Mouse (Mus musculus) MEL (cell line): Measurements from ENCODE around the gene Ugt1a6b. TPM values are rescaled to one million over a fixed set of nuclear protein-coding genes. Genes with fewer than 3 reads are reported as not detected.

ENCODE experiments used
- DNase-seq: peaks from one replicate; pipeline ENCODE4 v3.0.0; 2011; ENCODE audit warnings: low read depth, low spot score
- H3K27ac ChIP-seq: 2 replicates; pipeline ENCODE4 v1.5.1; 2012; ENCODE audit warnings: low read depth, mild to moderate bottlenecking, control low read depth, low read length, moderate library complexity; ENCODE audit not compliant: control insufficient read depth
- H3K27me3 ChIP-seq, 2 experiments: fragments of 150-350 bp in 1 of 2; sonication (generic) in 1 of 2; 2 replicates each; pipeline ENCODE4 v1.6.1; 2012; ENCODE audit warnings: low read length in 2 of 2, mild to moderate bottlenecking in 2 of 2, improper control_type of control experiment in 1 of 2, moderate library complexity in 1 of 2; ENCODE audit not compliant: insufficient read depth in 2 of 2, control insufficient read depth in 1 of 2
- H3K36me3 ChIP-seq, 2 experiments: 2 replicates each; pipeline ENCODE4 v1.6.1; 2012 to 2014; ENCODE audit warnings: low read length in 2 of 2, improper control_type of control experiment in 1 of 2, inconsistent platforms in 1 of 2, mild to moderate bottlenecking in 1 of 2; ENCODE audit not compliant: insufficient read depth in 2 of 2, control insufficient read depth in 1 of 2
- H3K4me1 ChIP-seq, 2 experiments: fragments of 150-350 bp in 1 of 2; sonication (generic) in 1 of 2; 2 replicates each; pipeline ENCODE4 v1.6.1; 2012; ENCODE audit warnings: low read length in 2 of 2, improper control_type of control experiment in 1 of 2, mild to moderate bottlenecking in 1 of 2; ENCODE audit not compliant: insufficient read depth in 2 of 2, control insufficient read depth in 1 of 2
- H3K4me3 ChIP-seq, 2 experiments: fragments of 150-350 bp in 1 of 2; sonication (generic) in 1 of 2; 2 replicates each; pipeline ENCODE4 v1.5.1; 2012; ENCODE audit warnings: low read depth in 2 of 2, low read length in 2 of 2, mild to moderate bottlenecking in 2 of 2, moderate library complexity in 2 of 2, control low read depth in 1 of 2, improper control_type of control experiment in 1 of 2; ENCODE audit not compliant: control insufficient read depth in 1 of 2, insufficient read depth in 1 of 2
- H3K79me2 ChIP-seq: 2 replicates; pipeline ENCODE4 v1.6.1; 2012; ENCODE audit warnings: mild to moderate bottlenecking, low read length, moderate library complexity; ENCODE audit not compliant: control insufficient read depth, poor library complexity, insufficient read depth
- H3K9ac ChIP-seq: 2 replicates; pipeline ENCODE4 v1.6.1; 2012; ENCODE audit warnings: low read depth, mild to moderate bottlenecking, control low read depth, low read length, moderate library complexity; ENCODE audit not compliant: control insufficient read depth, poor library complexity, severe bottlenecking
- H3K9me3 ChIP-seq: fragments of 150-350 bp; sonication (generic); replicated peaks from 2 replicates; pipeline ENCODE4 v1.6.1; 2012; ENCODE audit warnings: mild to moderate bottlenecking, low read length, improper control_type of control experiment, moderate library complexity; ENCODE audit not compliant: insufficient read depth
- CHD1 ChIP-seq: IDR thresholded peaks from 2 replicates; pipeline ENCODE4 v1.6.1; 2012; ENCODE audit warnings: low read depth, mild to moderate bottlenecking, inconsistent platforms, low read length, improper control_type of control experiment
- CHD2 ChIP-seq: IDR thresholded peaks from 2 replicates; pipeline ENCODE4 v1.6.1; 2011; ENCODE audit warnings: low read length, improper control_type of control experiment
- CTCF ChIP-seq, 3 experiments: IDR thresholded peaks in 2 of 3; conservative IDR thresholded peaks in 1 of 3; 2 replicates each; pipeline ENCODE4 v1.5.1; 2011 to 2012; ENCODE audit warnings: low read length in 3 of 3, low read depth in 2 of 3, mild to moderate bottlenecking in 2 of 3, improper control_type of control experiment in 1 of 3, inconsistent platforms in 1 of 3, mixed read lengths in 1 of 3, moderate library complexity in 1 of 3; ENCODE audit not compliant: control insufficient read depth in 1 of 3, insufficient read depth in 1 of 3, poor library complexity in 1 of 3, severe bottlenecking in 1 of 3
- ELF1 ChIP-seq: IDR thresholded peaks from 2 replicates; pipeline ENCODE4 v1.6.1; 2014; ENCODE audit warnings: low read depth, mild to moderate bottlenecking, inconsistent platforms, low read length, improper control_type of control experiment, moderate library complexity
- EP300 ChIP-seq, 2 experiments: IDR thresholded peaks; 2 replicates each; pipeline ENCODE4 v1.6.1; 2011; ENCODE audit warnings: improper control_type of control experiment in 2 of 2, low read length in 2 of 2, low read depth in 1 of 2, mild to moderate bottlenecking in 1 of 2
- GATA1 ChIP-seq: IDR thresholded peaks from 2 replicates; pipeline ENCODE4 v1.6.1; 2011; ENCODE audit warnings: low read depth, low read length, improper control_type of control experiment
- HCFC1 ChIP-seq: IDR thresholded peaks from 2 replicates; pipeline ENCODE4 v1.6.1; 2012; ENCODE audit warnings: low read depth, mild to moderate bottlenecking, inconsistent platforms, low read length, improper control_type of control experiment, moderate library complexity
- JUND ChIP-seq: IDR thresholded peaks from 2 replicates; pipeline ENCODE4 v1.6.1; 2011; ENCODE audit warnings: low read depth, mild to moderate bottlenecking, improper control_type of control experiment, low read length
- KAT2A ChIP-seq: conservative IDR thresholded peaks from 2 replicates; pipeline ENCODE4 v1.6.1; 2012; ENCODE audit warnings: low read depth, low read length, improper control_type of control experiment, inconsistent platforms
- MAX ChIP-seq: IDR thresholded peaks from 2 replicates; pipeline ENCODE4 v1.6.1; 2011; ENCODE audit warnings: low read length, improper control_type of control experiment
- MAZ ChIP-seq: IDR thresholded peaks from 2 replicates; pipeline ENCODE4 v1.6.1; 2012; ENCODE audit warnings: low read depth, mild to moderate bottlenecking, inconsistent platforms, low read length, improper control_type of control experiment
- MXI1 ChIP-seq: IDR thresholded peaks from 2 replicates; pipeline ENCODE4 v1.6.1; 2011; ENCODE audit warnings: mild to moderate bottlenecking, low read depth, low read length, improper control_type of control experiment
- NELFE ChIP-seq: IDR thresholded peaks from 2 replicates; pipeline ENCODE4 v1.6.1; 2011; ENCODE audit warnings: low read depth, low read length, improper control_type of control experiment
- NRF1 ChIP-seq: IDR thresholded peaks from 2 replicates; pipeline ENCODE4 v1.6.1; 2014; ENCODE audit warnings: low read depth, mild to moderate bottlenecking, inconsistent platforms, low read length, improper control_type of control experiment, moderate library complexity; ENCODE audit not compliant: poor library complexity, insufficient read depth, severe bottlenecking
- POLR2A ChIP-seq, 2 experiments: IDR thresholded peaks; 2 replicates each; pipeline ENCODE4 v1.6.1; 2011 to 2012; ENCODE audit warnings: low read length in 2 of 2, mild to moderate bottlenecking in 2 of 2, control low read depth in 1 of 2, improper control_type of control experiment in 1 of 2, low read depth in 1 of 2, moderate library complexity in 1 of 2; ENCODE audit not compliant: control insufficient read depth in 1 of 2, insufficient read depth in 1 of 2, poor library complexity in 1 of 2
- POLR2AphosphoS2 ChIP-seq: IDR thresholded peaks from 2 replicates; pipeline ENCODE4 v1.6.1; 2011; ENCODE audit warnings: low read length, improper control_type of control experiment
- POLR2AphosphoS5 ChIP-seq: IDR thresholded peaks from 2 replicates; pipeline ENCODE4 v1.6.1; 2012; ENCODE audit warnings: low read depth, borderline replicate concordance, mild to moderate bottlenecking, inconsistent platforms, low read length, moderate library complexity, mixed read lengths
- SMC3 ChIP-seq: IDR thresholded peaks from 2 replicates; pipeline ENCODE4 v1.6.1; 2011; ENCODE audit warnings: low read depth, low read length, improper control_type of control experiment
- TAL1 ChIP-seq: IDR thresholded peaks from 2 replicates; pipeline ENCODE4 v1.6.1; 2012; ENCODE audit warnings: mild to moderate bottlenecking, inconsistent platforms, low read length, moderate library complexity, mixed read lengths
- TCF12 ChIP-seq: IDR thresholded peaks from 2 replicates; pipeline ENCODE4 v1.6.1; 2014; ENCODE audit warnings: low read depth, mild to moderate bottlenecking, inconsistent platforms, low read length, improper control_type of control experiment, moderate library complexity
- UBTF ChIP-seq: IDR thresholded peaks from 2 replicates; pipeline ENCODE4 v1.6.1; 2012; ENCODE audit warnings: low read depth, mild to moderate bottlenecking, inconsistent platforms, low read length, improper control_type of control experiment, moderate library complexity, borderline replicate concordance; ENCODE audit not compliant: insufficient read depth
- USF2 ChIP-seq, 2 experiments: IDR thresholded peaks; 2 replicates each; pipeline ENCODE4 v1.6.1; 2011 to 2012; ENCODE audit warnings: improper control_type of control experiment in 2 of 2, low read length in 2 of 2, borderline replicate concordance in 1 of 2, inconsistent platforms in 1 of 2, low read depth in 1 of 2, mild to moderate bottlenecking in 1 of 2; ENCODE audit not compliant: insufficient read depth in 1 of 2
- ZKSCAN1 ChIP-seq: IDR thresholded peaks from 2 replicates; pipeline ENCODE4 v1.6.1; 2012; ENCODE audit warnings: low read depth, mild to moderate bottlenecking, inconsistent platforms, low read length, improper control_type of control experiment, moderate library complexity
- ZMIZ1 ChIP-seq: IDR thresholded peaks from 2 replicates; pipeline ENCODE4 v1.6.1; 2012; ENCODE audit warnings: low read depth, mild to moderate bottlenecking, inconsistent platforms, low read length, improper control_type of control experiment, moderate library complexity
- ZNF384 ChIP-seq: IDR thresholded peaks from 2 replicates; pipeline ENCODE4 v1.6.1; 2012; ENCODE audit warnings: low read depth, mild to moderate bottlenecking, inconsistent platforms, low read length, improper control_type of control experiment
- polyA plus RNA-seq, 2 experiments: library from polyadenylated mRNA; stranded (reverse) in 1 of 2; unstranded in 1 of 2; fragments of >175 nt in 1 of 2; fragments of >200 nt in 1 of 2; gene quantifications; 2 replicates each; pipeline versions ENCODE4 v1.2.1 to v1.2.4; 2012; ENCODE audit warnings: low replicate concordance in 2 of 2, low read depth in 1 of 2; ENCODE audit not compliant: insufficient read length in 2 of 2, insufficient read depth in 1 of 2, missing spikeins in 1 of 2
- total RNA-seq: library from RNA; depleted of rRNA; stranded (reverse); fragments of 300-350 nt; gene quantifications from 2 replicates; pipeline ENCODE4 v1.2.3, GENCODE M21; 2012

Ugt1a6b gene
- total and polyA plus RNA-seq, 3 experiments, result not detected

GRCm38 (mm10) chr1:88081670-88082069 is 21.4 kb upstream of the Ugt1a6b start:
- Histone ChIP-seq H3K9me3 (no peaks in the 10 kb centered on the region), H3K79me2 (no peaks in the 10 kb centered on the region), H3K4me1 (no peaks in the 10 kb centered on the region), H3K36me3 (no peaks in the 10 kb centered on the region), H3K9ac (no peak overlapping the region), H3K27me3 (peaks cover 2 to 3% of the 10 kb centered on the region in 2 experiments; a peak in 3 of 4 replicates), H3K4me3 (no peak overlapping the region), H3K27ac (no peak overlapping the region)
- no peak for DNase-seq
- TF ChIP-seq TAL1 (no peak), MAX (no peak), MXI1 (no peak), POLR2AphosphoS2 (no peak), ZKSCAN1 (no peak), ELF1 (no peak), CTCF (IDR thresholded peaks at IDR 0.05 in 2 of 3, conservative IDR thresholded peaks at IDR 0.05 in 1 of 3; ENCODE audit: control insufficient read depth in 1 of 3, insufficient read depth in 1 of 3, low read depth in 2 of 3, low read length in 3 of 3, poor library complexity in 1 of 3, severe bottlenecking in 1 of 3) (no peak), KAT2A (no peak), CHD2 (no peak), HCFC1 (no peak), USF2 (IDR thresholded peaks at IDR 0.05; ENCODE audit: borderline replicate concordance in 1 of 2, insufficient read depth in 1 of 2, low read depth in 1 of 2, low read length in 2 of 2) (no peak), MAZ (no peak), POLR2A (IDR thresholded peaks at IDR 0.05; ENCODE audit: control insufficient read depth in 1 of 2, insufficient read depth in 1 of 2, low read depth in 1 of 2, low read length in 2 of 2, poor library complexity in 1 of 2) (no peak), NELFE (no peak), JUND (no peak), POLR2AphosphoS5 (no peak), EP300 (IDR thresholded peaks at IDR 0.05; ENCODE audit: low read depth in 1 of 2, low read length in 2 of 2) (no peak)

- Histone ChIP-seq H3K79me2 (no peaks in the 10 kb centered on the region), H3K27ac (no peak overlapping the region), H3K9ac (no peak overlapping the region), H3K4me1 (no peaks in the 10 kb centered on the region), H3K27me3 (peaks cover 3 to 6% of the 10 kb centered on the region in 2 experiments; a peak in 3 of 4 replicates), H3K36me3 (no peaks in the 10 kb centered on the region), H3K9me3 (no peaks in the 10 kb centered on the region), H3K4me3 (no peak overlapping the region)
- DNase-seq, result no peak
- TF ChIP-seq SMC3 (no peak), ZMIZ1 (no peak), NRF1 (no peak), CHD1 (no peak), ZNF384 (no peak), CHD2 (no peak), UBTF (no peak), ELF1 (no peak), GATA1 (no peak), ZKSCAN1 (no peak), MAX (no peak), KAT2A (no peak), NELFE (no peak), TCF12 (no peak)
Measured at GRCm38 (mm10) chr1:88086125-88086524, 16.9 kb upstream of the Ugt1a6b start.
